Mouse (Mus musculus) kidney, adult 2 months (tissue): Measurements from ENCODE around the gene Dnajc27.

Experiments
- CTCF ChIP-seq: fragments of 200-500 bp; conservative IDR thresholded peaks from 2 replicates; pipeline ENCODE4 v1.5.1; 2011; ENCODE audit warnings: low read depth, mild to moderate bottlenecking, control low read depth, low read length, moderate library complexity, mixed read lengths; ENCODE audit not compliant: insufficient read depth, insufficient read length
- POLR2A ChIP-seq: fragments of 200-500 bp; IDR thresholded peaks from one replicate; pipeline ENCODE4 v1.6.1; 2011; ENCODE audit warnings: low read depth, low read length, control low read depth

GRCm38 (mm10) chr12:4048031-4048430 is 34.4 kb upstream of the Dnajc27 start:
- no peak for TF ChIP-seq POLR2A
- TF ChIP-seq CTCF: no peak
